Mouse (Mus musculus) neutrophil, adult 5-6 weeks (primary cell): ENCODE measurements around the gene Nlgn3. TPM values are rescaled to one million over a fixed set of nuclear protein-coding genes. Genes with fewer than 3 reads are reported as not detected.
A peak's percentile ranks its signal among the peaks of the same experiment; 100 is the strongest.

Experiments
- ATAC-seq: fragments of 151-379, 151-347 bp; 2 replicates; pipeline ENCODE4 v1.8.0; 2017; ENCODE audit warnings: mild to moderate bottlenecking, moderate TSS enrichment; ENCODE audit not compliant: insufficient number of reproducible peaks, poor library complexity, low FRiP score, severe bottlenecking; ENCODE audit errors: extremely low read depth
- total RNA-seq: library from RNA; stranded (forward); fragments of 200-1000 nt; gene quantifications from 2 replicates; pipeline ENCODE4 v1.2.3, GENCODE M21; 2017

Nlgn3 gene
- not detected in 2 replicates for total RNA-seq

GRCm38 (mm10) chrX:101299055-101299454 lies at the start of gene Nlgn3:
Gene Nlgn3, plus strand, starts transcription at chrX:101299168.
- no peak for ATAC-seq

GRCm38 (mm10) chrX:101253952-101254729 lies 44.8 kb upstream of the Nlgn3 start, which contains the start of gene Foxo4:
Gene Foxo4, plus strand, starts transcription at chrX:101254528.
- peak; percentile 92 for ATAC-seq

GRCm38 (mm10) chrX:101254740-101255139 lies 44.2 kb upstream of the Nlgn3 start:
- ATAC-seq, result no peak

GRCm38 (mm10) chrX:101256603-101257002 lies 42.4 kb upstream of the Nlgn3 start:
- no peak for ATAC-seq

GRCm38 (mm10) chrX:101260441-101261325 lies 38.3 kb upstream of the Nlgn3 start:
- ATAC-seq, result no peak

- no peak for ATAC-seq
These were observed 35.1 kb upstream of the Nlgn3 start, which contains the start of gene Gm614 for GRCm38 (mm10) chrX:101263892-101264291. Gene Gm614, minus strand, starts transcription at chrX:101263992.

- ATAC-seq, result no peak
These were observed 32.3 kb upstream of the Nlgn3 start for GRCm38 (mm10) chrX:101266631-101267030.

- peak; percentile 97 for ATAC-seq
These were observed 30.8 kb upstream of the Nlgn3 start, which contains the start of gene Il2rg for GRCm38 (mm10) chrX:101268025-101268754. Gene Il2rg, minus strand, starts transcription at chrX:101268255.

- no peak for ATAC-seq
These were observed 30.2 kb upstream of the Nlgn3 start, which contains the start of gene Gm20489 for GRCm38 (mm10) chrX:101268755-101269124. Gene Gm20489, minus strand, starts transcription at chrX:101269023.

- ATAC-seq, result no peak
These were observed 25.6 kb upstream of the Nlgn3 start for GRCm38 (mm10) chrX:101273410-101273809.

GRCm38 (mm10) chrX:101273875-101274738 lies 24.9 kb upstream of the Nlgn3 start, which contains the start of gene Med12:
Gene Med12, plus strand, starts transcription at chrX:101274030.
- peak; percentile 98 for ATAC-seq

GRCm38 (mm10) chrX:101282813-101283212 lies 16.2 kb upstream of the Nlgn3 start:
- no peak for ATAC-seq

- peak; percentile 56; the same call in 1 of the 2 replicates for ATAC-seq
These were observed 13.4 kb upstream of the Nlgn3 start for GRCm38 (mm10) chrX:101285534-101285933.

- ATAC-seq, result no peak
These were observed 12.9 kb upstream of the Nlgn3 start for GRCm38 (mm10) chrX:101285953-101286670.

GRCm38 (mm10) chrX:101287543-101287942 lies 11.4 kb upstream of the Nlgn3 start:
- ATAC-seq, result no peak

GRCm38 (mm10) chrX:101288432-101288831 lies 10.5 kb upstream of the Nlgn3 start:
- no peak for ATAC-seq

- no peak for ATAC-seq
These were observed 9.9 kb upstream of the Nlgn3 start for GRCm38 (mm10) chrX:101289037-101289436.
